Mouse (Mus musculus): ENCODE measurements around the gene Vmn2r19. TPM values are rescaled to one million over a fixed set of nuclear protein-coding genes. Genes with fewer than 3 reads are reported as not detected.

Vmn2r19 gene
- polyA plus RNA-seq (2015; fragmentation: Nextera tagmentation; extraction: Ambion mirVana), result not detected in 2 replicates

- no peak within 1 kb of the TSS for H3K4me3 ChIP-seq (ENCODE audit: low read depth, low read length)
- 86% methylated on average over 2 of the region's 2 CpGs for WGBS
- H3K27me3 ChIP-seq (replicated peaks; ENCODE audit: control insufficient read depth, insufficient read depth, low read length), result no peaks in the 10 kb centered on the region
- TF ChIP-seq CTCF (IDR thresholded peaks at IDR 0.05; ENCODE audit: low read depth), result no peak
- ATAC-seq, result no peak
- no peaks in the 10 kb centered on the region for H3K9me3 ChIP-seq (ENCODE audit: control insufficient read depth)
- no peak within 1 kb of the TSS for H3K9ac ChIP-seq (ENCODE audit: low read depth, low read length)
- no peak within 1 kb of the TSS for H3K4me2 ChIP-seq (replicated peaks; ENCODE audit: low read depth)
- no peaks in the 10 kb centered on the region for H3K36me3 ChIP-seq (ENCODE audit: control insufficient read depth, insufficient read depth)
- H3K27ac ChIP-seq (ENCODE audit: low read depth, low read length), result no peak within 1 kb of the TSS
- H3K4me1 ChIP-seq (replicated peaks; ENCODE audit: control insufficient read depth, insufficient read depth, low read length), result no peaks in the 10 kb centered on the region
Observed at GRCm38 (mm10) chr6:123308033-123308432, at the start of gene Vmn2r19. Gene Vmn2r19 (plus strand): TSS chr6:123308333.

DNA sequence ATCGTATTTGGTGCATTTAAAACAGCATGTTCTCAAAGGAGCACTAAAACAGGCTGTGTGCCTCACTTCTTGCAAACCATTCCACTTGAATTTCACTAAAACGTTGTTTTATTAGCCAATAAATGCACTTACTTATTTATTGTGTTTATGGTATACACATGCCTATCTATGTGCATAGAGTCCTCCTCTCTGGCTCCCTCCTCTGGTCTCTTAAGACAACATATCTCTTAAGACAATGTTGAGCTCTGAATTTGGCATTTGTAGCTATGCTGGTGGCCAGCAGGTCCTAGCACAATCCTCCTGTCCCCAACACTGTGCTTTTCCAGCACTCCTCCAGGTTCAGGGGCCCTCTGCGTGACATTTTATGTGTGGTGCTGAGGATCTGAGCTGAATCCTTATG lies 49.2 kb upstream of the Vmn2r19 start:
- TF ChIP-seq CTCF (IDR thresholded peaks at IDR 0.05; ENCODE audit: low read depth), result 0 out of 2 replicates have a peak, but pooled peaks have one; percentile 8
- Histone ChIP-seq H3K4me3 (ENCODE audit: low read depth, low read length) (no peak overlapping the region), H3K4me1 (replicated peaks; ENCODE audit: control insufficient read depth, insufficient read depth, low read length) (no peaks in the 10 kb centered on the region), H3K27me3 (replicated peaks; ENCODE audit: control insufficient read depth, insufficient read depth, low read length) (no peaks in the 10 kb centered on the region), H3K4me2 (replicated peaks; ENCODE audit: low read depth) (no peak overlapping the region), H3K9me3 (ENCODE audit: control insufficient read depth) (no peaks in the 10 kb centered on the region), H3K27ac (ENCODE audit: low read depth, low read length) (no peak overlapping the region), H3K36me3 (ENCODE audit: control insufficient read depth, insufficient read depth) (no peaks in the 10 kb centered on the region), H3K9ac (ENCODE audit: low read depth, low read length) (no peak overlapping the region)
- no peak for ATAC-seq
- WGBS, result 77% methylated on average over 3 of the region's 3 CpGs

DNA sequence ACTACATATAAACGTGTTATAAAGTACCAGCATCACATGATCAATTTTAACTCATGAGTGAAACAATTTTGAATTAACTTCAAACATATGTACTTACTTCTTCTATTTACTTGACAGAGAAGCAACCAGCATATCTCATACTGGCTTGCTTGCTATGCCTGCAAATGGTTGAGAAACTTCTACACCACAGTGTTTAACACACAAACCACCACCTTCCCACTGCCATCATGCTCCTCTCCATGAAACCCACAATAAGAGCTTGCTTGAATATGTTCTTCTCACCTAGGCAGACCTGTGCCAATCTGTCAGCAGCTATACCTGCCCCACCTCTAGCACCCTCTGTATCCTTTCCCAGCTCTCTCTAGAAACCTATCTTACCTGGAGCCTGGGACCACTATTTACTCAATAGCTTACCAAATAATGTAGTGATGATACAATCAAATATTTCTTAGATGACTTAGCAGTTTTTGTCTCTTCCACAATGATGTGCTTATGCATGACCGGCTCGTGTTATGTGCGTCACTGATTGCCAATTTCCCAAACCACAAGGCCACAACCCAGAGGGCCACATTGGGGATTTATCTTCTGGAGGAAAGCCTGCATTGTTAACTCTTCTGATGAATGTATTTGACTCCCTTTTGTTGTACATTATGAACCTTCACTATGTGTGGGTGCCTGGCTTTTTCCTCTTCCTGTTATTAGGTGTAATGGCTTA lies 48.1 kb upstream of the Vmn2r19 start:
- no peak for TF ChIP-seq CTCF (IDR thresholded peaks at IDR 0.05; ENCODE audit: low read depth)
- ATAC-seq, result no peak
- H3K9ac ChIP-seq (ENCODE audit: low read depth, low read length), result no peak overlapping the region
- H3K36me3 ChIP-seq (ENCODE audit: control insufficient read depth, insufficient read depth), result no peaks in the 10 kb centered on the region
- H3K27me3 ChIP-seq (replicated peaks; ENCODE audit: control insufficient read depth, insufficient read depth, low read length), result no peaks in the 10 kb centered on the region
- no peak overlapping the region for H3K4me2 ChIP-seq (replicated peaks; ENCODE audit: low read depth)
- H3K9me3 ChIP-seq (ENCODE audit: control insufficient read depth), result no peaks in the 10 kb centered on the region
- H3K4me3 ChIP-seq (ENCODE audit: low read depth, low read length), result no peak overlapping the region
- H3K27ac ChIP-seq (ENCODE audit: low read depth, low read length), result no peak overlapping the region
- no peaks in the 10 kb centered on the region for H3K4me1 ChIP-seq (replicated peaks; ENCODE audit: control insufficient read depth, insufficient read depth, low read length)
- 80% methylated on average over 4 of the region's 4 CpGs for WGBS

GRCm38 (mm10) chr6:123260868-123261267 lies 47.3 kb upstream of the Vmn2r19 start:
- H3K9me3 ChIP-seq (ENCODE audit: control insufficient read depth), result no peaks in the 10 kb centered on the region
- 91% methylated on average over 1 of the region's 1 CpGs for WGBS
- no peak for TF ChIP-seq CTCF (IDR thresholded peaks at IDR 0.05; ENCODE audit: low read depth)
- ATAC-seq, result no peak
- no peak overlapping the region for H3K4me2 ChIP-seq (replicated peaks; ENCODE audit: low read depth)
- H3K27ac ChIP-seq (ENCODE audit: low read depth, low read length), result no peak overlapping the region
- no peak overlapping the region for H3K4me3 ChIP-seq (ENCODE audit: low read depth, low read length)
- H3K27me3 ChIP-seq (replicated peaks; ENCODE audit: control insufficient read depth, insufficient read depth, low read length), result no peaks in the 10 kb centered on the region
- H3K36me3 ChIP-seq (ENCODE audit: control insufficient read depth, insufficient read depth), result no peaks in the 10 kb centered on the region
- H3K4me1 ChIP-seq (replicated peaks; ENCODE audit: control insufficient read depth, insufficient read depth, low read length), result no peaks in the 10 kb centered on the region
- no peak overlapping the region for H3K9ac ChIP-seq (ENCODE audit: low read depth, low read length)

GRCm38 (mm10) chr6:123261555-123262161 lies 46.5 kb upstream of the Vmn2r19 start, which contains the start of gene Clec4d:
Gene Clec4d (plus strand): TSS chr6:123262111.
- H3K9ac ChIP-seq (ENCODE audit: low read depth, low read length), result no peak within 1 kb of the TSS
- no peak for TF ChIP-seq CTCF (IDR thresholded peaks at IDR 0.05; ENCODE audit: low read depth)
- H3K27me3 ChIP-seq (replicated peaks; ENCODE audit: control insufficient read depth, insufficient read depth, low read length), result no peaks in the 10 kb centered on the region
- no peak within 1 kb of the TSS for H3K4me2 ChIP-seq (replicated peaks; ENCODE audit: low read depth)
- WGBS, result 66% methylated on average over 4 of the region's 4 CpGs
- ATAC-seq, result no peak
- no peaks in the 10 kb centered on the region for H3K9me3 ChIP-seq (ENCODE audit: control insufficient read depth)
- H3K4me3 ChIP-seq (ENCODE audit: low read depth, low read length), result no peak within 1 kb of the TSS
- H3K36me3 ChIP-seq (ENCODE audit: control insufficient read depth, insufficient read depth), result no peaks in the 10 kb centered on the region
- no peak within 1 kb of the TSS for H3K27ac ChIP-seq (ENCODE audit: low read depth, low read length)
- no peaks in the 10 kb centered on the region for H3K4me1 ChIP-seq (replicated peaks; ENCODE audit: control insufficient read depth, insufficient read depth, low read length)

DNA sequence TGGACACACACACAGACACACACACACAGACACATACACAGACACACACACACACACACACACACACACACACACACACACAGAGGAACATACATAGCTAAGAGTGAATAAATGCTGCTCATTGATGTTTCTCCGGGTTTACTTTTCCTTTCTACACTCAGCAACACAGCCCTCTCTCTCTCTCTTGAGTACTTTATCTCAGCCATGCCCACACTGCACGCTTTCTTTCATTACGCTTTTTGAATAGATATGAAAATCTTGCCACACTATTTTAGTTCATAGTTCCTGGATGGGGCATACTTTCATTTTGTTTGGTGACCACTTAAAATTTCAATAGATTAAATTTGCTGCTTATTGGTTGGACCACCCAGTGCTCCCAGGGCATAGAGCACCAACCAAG lies 43.9 kb upstream of the Vmn2r19 start:
- TF ChIP-seq CTCF (IDR thresholded peaks at IDR 0.05; ENCODE audit: low read depth), result no peak
- ATAC-seq, result no peak
- Histone ChIP-seq H3K36me3 (ENCODE audit: control insufficient read depth, insufficient read depth) (no peaks in the 10 kb centered on the region), H3K27me3 (replicated peaks; ENCODE audit: control insufficient read depth, insufficient read depth, low read length) (no peaks in the 10 kb centered on the region), H3K4me2 (replicated peaks; ENCODE audit: low read depth) (no peak overlapping the region), H3K4me1 (replicated peaks; ENCODE audit: control insufficient read depth, insufficient read depth, low read length) (no peaks in the 10 kb centered on the region), H3K9me3 (ENCODE audit: control insufficient read depth) (no peaks in the 10 kb centered on the region), H3K4me3 (ENCODE audit: low read depth, low read length) (no peak overlapping the region), H3K27ac (ENCODE audit: low read depth, low read length) (no peak overlapping the region), H3K9ac (ENCODE audit: low read depth, low read length) (no peak overlapping the region)
- 86% methylated on average over 3 of the region's 3 CpGs for WGBS
